Mouse (Mus musculus) c-Kit-positive CD71-negative TER-119-negative erythroid progenitor cells, embryonic 14.5 days (primary cell): ENCODE data around the gene Gm498.

Source experiments
- DNase-seq: peaks from one replicate; pipeline ENCODE4 v3.0.0-alpha.2; 2013; ENCODE audit warnings: low read depth

The Gm498 gene

DNA sequence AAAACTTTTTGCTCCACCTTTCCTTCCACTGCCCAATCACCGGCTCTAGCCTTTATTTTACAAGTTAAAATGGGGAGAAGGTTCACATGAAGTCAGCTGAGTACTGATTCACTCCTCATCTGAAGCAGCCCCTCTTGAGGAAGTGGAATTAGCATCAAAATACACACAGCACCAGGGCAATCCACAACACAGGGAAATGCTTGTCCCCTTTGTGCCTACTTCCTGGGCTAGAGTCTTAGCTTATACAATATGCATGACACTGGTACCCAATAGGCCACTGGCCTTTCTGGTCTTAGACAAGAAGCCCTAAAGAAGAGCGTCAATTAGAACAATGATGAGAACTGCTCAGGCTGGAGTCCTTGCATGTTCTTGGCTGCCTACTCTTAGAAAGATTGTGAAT, 25.7 kb downstream of the Gm498 start:
- DNase-seq: no peak

DNA sequence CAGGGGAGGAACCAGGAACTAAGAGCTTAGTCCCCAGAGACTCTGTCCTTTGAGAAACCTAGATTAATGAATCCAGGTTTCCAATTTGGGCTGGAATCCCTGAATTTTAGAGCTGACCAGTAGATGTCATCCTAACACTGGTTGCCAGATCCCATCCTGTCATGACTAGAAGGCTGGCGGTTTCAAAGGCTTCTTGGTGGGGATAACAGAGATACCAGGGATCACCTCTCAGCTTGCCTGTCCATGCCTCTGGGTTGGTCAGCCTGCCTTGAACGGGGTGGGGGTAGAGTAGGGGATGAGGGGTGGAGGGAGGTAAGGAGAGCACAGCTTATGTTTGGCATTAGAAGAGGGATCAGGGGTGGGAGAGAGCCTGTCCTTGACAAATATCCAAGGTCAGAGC, 34.0 kb downstream of the Gm498 start:
- no peak for DNase-seq

DNA sequence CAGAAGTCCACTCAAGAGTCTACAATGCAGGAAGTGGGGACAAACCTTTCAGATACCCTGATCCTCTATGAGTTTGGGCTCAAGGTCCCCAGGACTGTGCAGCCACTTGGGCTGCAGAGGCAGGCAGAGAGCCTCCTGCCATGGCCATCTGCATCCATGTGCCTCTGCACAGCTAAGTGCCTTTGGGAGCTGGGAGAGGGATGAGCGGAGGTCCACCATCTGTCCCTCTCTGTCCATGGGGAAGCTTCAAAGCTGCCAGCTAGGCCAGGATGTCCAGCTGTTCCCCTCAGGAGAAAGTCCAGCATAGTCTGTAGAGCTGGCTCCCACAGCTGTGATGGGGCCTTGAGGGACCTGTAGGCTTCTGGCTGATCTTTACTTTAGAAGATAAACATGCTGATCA, 38.5 kb downstream of the Gm498 start:
- no peak for DNase-seq

DNA sequence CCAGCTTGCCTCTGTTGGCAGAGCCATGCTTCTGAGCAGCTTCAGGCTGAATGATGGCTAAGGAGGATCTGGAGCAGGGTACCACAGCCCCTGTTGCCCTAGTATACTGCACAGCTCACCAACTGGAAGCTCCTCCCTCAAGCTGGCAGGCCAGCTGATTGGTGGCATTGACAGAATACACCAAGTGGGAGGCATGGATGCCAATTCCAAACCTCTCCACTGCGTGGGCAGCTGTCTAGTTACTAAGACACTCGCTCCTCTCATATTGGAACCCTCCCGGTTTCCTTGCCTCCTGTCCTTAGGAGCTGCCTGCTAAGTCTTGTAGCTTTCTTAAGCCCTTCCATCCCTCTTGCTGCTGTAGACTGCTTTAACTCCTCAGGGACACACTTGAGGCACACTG, 39.0 kb downstream of the Gm498 start:
- no peak for DNase-seq

DNA sequence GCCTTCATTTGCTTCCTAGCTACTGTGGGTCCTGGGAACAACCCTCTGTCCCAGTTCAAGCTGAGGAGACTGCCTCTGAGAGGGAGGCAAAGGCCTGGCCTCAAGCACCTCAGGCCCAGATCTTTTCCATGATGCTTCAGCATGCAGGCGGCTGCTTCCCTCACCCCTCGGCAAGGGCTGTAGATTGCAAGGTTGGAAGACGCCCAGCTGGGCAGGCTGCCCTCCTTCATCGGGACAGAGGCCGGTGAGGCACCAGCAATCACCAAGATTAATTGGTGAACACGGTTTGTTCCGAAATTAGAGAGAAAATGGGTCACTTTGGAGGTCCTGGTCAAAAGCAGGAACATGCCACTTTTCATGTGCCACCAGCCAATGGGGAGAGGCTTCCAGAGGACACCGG, 47.0 kb downstream of the Gm498 start:
- DNase-seq: no peak

DNA sequence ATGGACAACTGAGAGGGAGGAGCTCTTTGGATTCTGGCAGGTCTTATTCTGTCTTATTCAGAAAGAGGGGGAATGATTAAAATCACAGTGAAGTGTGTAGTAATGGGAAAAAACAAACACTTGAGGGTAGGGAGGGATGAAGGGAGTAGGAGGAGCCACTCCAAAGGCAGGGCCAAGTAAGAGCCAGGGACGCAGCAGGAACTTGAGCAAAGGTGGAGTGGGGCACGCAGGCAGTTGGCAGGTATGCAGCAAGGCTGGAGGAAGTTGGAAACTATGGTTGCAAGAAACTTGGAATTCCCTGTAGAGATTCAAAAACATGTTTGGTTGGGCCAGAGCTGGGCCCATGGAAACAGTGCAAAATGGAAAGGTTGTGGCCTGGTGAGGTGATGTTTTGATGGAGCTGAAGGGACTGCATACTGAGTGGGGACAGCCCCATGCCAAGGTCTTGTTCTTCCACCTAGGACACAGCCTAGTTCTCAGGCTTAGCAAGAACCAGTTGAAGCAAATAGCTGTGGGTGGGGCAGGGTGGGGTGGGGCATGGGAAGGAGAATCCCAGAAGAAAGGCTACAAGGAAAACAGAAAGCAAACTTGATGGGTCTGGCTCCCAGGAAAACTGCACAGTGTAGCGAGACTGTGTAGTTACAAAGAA, 52.5 kb downstream of the Gm498 start:
- DNase-seq: no peak

DNA sequence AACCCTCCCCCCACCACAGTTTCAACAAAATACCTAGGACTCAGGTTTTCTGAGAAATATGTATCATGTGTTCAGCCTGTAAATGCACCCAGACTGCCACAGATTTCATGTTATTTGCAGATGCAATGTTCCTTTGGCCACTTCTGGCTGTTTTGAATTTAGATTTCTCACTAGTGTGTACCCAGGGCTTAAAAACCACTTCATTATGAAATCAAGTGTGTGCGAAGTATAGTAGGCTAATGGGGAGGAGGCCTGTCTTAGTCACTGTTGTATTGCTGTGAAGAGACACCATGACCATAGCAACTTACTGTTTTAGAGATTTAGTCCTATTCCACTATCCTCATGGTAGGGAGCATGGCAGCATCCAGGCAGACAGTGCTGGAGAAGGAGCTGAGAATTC, 63.3 kb downstream of the Gm498 start:
- DNase-seq: no peak

DNA sequence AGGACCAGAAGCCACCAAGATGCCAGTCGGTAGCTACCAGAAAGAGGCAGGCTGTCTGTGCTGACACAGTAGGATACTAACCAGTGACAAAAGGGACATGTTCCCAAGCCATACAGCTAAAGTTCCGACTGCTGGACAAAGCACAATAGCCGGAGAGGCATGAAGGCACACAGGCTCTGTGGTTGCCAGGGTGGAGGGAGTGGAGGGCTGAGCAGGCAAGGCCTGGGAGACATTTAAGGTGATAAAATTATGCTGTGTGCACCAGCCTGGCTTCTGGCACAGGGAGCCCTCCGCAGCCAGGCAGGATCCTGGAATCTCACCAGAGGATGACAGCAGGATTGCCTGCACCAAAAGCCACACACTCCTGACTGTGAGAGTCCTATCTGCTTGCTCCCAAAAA, 72.0 kb downstream of the Gm498 start:
- DNase-seq: no peak

DNA sequence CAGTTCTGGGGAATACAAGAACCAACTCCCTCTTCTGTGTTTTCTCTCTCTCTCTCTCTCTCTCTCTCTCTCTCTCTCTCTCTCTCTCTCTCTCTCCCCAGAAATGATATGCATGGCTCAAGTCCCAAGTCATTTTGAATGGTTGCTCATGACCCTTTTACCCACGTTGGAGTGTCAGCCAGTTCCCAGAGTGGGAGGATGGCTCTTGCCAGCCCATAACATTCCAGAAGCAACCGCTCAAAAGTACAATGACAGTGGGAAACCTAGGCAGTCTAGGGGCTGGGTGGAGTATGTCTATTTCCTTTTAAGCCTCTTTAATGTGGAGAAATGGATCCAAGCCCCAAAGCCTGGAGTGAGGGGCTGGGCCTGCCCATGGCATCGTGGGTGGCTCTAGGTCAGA, 72.8 kb downstream of the Gm498 start:
- no peak for DNase-seq

DNA sequence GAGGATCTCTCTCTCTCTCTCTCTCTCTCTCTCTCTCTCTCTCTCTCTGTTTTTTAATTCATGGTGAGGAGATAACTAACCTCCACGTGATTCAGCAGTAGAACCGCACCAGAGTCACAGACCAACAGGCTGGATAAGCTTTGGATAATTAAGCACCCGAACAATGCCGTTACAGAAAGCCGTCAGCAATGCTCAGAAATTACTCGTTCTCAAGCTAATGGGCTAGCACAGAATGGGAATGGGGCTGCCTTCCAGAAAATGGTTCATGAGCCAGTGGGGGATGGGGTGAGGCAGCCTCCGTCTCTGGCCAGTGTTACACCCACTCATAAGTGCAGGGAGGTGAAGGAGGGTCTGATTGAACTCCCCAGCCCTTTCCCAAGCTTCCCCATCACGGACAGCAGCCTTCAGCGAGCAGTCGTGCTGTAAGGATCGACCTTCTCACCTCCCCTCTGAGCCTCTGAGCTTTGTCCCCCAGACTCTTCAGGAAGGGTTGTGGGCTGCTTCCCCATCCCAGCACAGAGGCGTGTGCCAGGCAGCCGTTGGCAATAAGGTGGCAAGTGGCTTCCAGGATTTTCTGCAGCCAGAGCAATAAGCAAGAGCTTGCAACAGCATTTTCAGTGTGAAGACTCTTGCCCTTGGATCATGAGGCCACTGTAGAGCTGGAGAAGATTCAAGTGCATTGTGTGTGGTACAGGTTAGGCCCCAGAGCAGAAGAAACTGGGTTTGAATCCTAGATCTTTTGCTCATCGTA, 76.5 kb downstream of the Gm498 start:
- DNase-seq: no peak

DNA sequence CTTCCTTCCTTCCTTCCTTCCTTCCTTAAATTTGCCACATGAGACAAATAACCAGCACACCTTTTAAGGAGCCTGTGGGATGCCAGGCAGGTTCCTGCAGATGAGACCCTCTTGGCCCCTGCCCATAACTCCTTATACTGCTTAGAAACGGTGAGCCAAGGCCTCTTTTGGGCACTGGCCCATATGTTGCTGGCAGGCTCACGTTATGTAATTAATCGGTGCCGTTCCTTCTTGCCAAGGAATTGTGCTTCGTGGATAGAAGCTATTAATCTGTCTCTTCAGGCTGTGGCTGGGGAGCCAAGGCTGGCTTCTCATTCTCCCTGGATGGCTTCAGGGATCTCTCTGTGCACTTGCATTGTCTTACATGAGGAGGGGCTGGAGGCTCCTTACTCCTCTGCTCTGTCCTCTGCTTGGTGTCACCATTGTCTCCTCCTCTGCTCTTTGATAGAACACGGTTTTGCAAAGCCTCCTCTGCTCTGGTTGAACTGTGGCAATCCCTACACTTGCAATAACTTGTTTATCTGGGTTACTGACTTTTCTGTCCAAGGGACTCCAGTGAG, 77.9 kb downstream of the Gm498 start:
- no peak for DNase-seq
